Mouse (Mus musculus): ENCODE results near the gene Plce1.

GRCm38 (mm10) chr19:38833224-38833623, 352.3 kb downstream of the Plce1 start:
- no peak for TF ChIP-seq CTCF (IDR thresholded peaks at IDR 0.05; ENCODE audit: extremely low read depth, insufficient read depth, low read length)
- no peak for TF ChIP-seq POLR2A (IDR thresholded peaks at IDR 0.05; ENCODE audit: extremely low read depth, insufficient read depth, low read length)

All from cortical plate, adult 2 months (tissue).